Mouse (Mus musculus) frontal cortex, postnatal 14 days (tissue): ENCODE measurements around the gene Tfap4.
A peak's percentile ranks its signal among the peaks of the same experiment; 100 is the strongest.

Experiments used
- DNase-seq, 2 experiments: peaks; one replicate each; pipeline ENCODE4 v3.0.0; 2022; ENCODE audit warnings: low spot score in 2 of 2

Tfap4 gene

GRCm38 (mm10) chr16:4559715-4560144 is at the start of gene Tfap4:
TSS of gene Tfap4 (minus strand) at chr16:4559854.
- DNase-seq, result peak; percentile 75 to 87

GRCm38 (mm10) chr16:4608532-4609059 is 48.9 kb upstream of the Tfap4 start:
- no peak for DNase-seq

GRCm38 (mm10) chr16:4607818-4608531 is 48.3 kb upstream of the Tfap4 start:
- peak; percentile 71 to 76 for DNase-seq

- no peak for DNase-seq
Measured at GRCm38 (mm10) chr16:4606431-4607084, 46.9 kb upstream of the Tfap4 start.

- no peak for DNase-seq
Measured at GRCm38 (mm10) chr16:4605514-4606131, 46.0 kb upstream of the Tfap4 start.

- no peak for DNase-seq
Measured at GRCm38 (mm10) chr16:4604293-4604837, 44.7 kb upstream of the Tfap4 start.

GRCm38 (mm10) chr16:4603453-4603837 is 43.8 kb upstream of the Tfap4 start:
- DNase-seq, result no peak

- no peak for DNase-seq
Measured at GRCm38 (mm10) chr16:4602766-4603452, 43.3 kb upstream of the Tfap4 start.

- no peak for DNase-seq
Measured at GRCm38 (mm10) chr16:4602189-4602588, 42.5 kb upstream of the Tfap4 start.

- DNase-seq, result no peak
Measured at GRCm38 (mm10) chr16:4600701-4601310, 41.2 kb upstream of the Tfap4 start.

GRCm38 (mm10) chr16:4599616-4600015 is 40.0 kb upstream of the Tfap4 start:
- no peak for DNase-seq

GRCm38 (mm10) chr16:4598891-4599543 is 39.4 kb upstream of the Tfap4 start:
- DNase-seq, result no peak

- no peak for DNase-seq
Measured at GRCm38 (mm10) chr16:4598041-4598440, 38.4 kb upstream of the Tfap4 start.

GRCm38 (mm10) chr16:4597296-4597695 is 37.6 kb upstream of the Tfap4 start:
- no peak for DNase-seq

- no peak for DNase-seq
Measured at GRCm38 (mm10) chr16:4596836-4597235, 37.2 kb upstream of the Tfap4 start.

- DNase-seq, result no peak
Measured at GRCm38 (mm10) chr16:4596141-4596728, 36.6 kb upstream of the Tfap4 start.

- no peak for DNase-seq
Measured at GRCm38 (mm10) chr16:4595527-4595963, 35.9 kb upstream of the Tfap4 start.

GRCm38 (mm10) chr16:4594814-4595526 is 35.3 kb upstream of the Tfap4 start:
- no peak for DNase-seq

- DNase-seq, result no peak
Measured at GRCm38 (mm10) chr16:4593971-4594813, 34.5 kb upstream of the Tfap4 start, which contains the start of gene Glis2. TSS of gene Glis2 (plus strand) at chr16:4594713.
